Mouse (Mus musculus): Measurements from ENCODE around the gene Grid2. TPM values are rescaled to one million over a fixed set of nuclear protein-coding genes. Genes with fewer than 3 reads are reported as not detected.

Gene Grid2
- polyA plus RNA-seq, 1 experiment from 2014 or later, result 2.1 TPM

DNA sequence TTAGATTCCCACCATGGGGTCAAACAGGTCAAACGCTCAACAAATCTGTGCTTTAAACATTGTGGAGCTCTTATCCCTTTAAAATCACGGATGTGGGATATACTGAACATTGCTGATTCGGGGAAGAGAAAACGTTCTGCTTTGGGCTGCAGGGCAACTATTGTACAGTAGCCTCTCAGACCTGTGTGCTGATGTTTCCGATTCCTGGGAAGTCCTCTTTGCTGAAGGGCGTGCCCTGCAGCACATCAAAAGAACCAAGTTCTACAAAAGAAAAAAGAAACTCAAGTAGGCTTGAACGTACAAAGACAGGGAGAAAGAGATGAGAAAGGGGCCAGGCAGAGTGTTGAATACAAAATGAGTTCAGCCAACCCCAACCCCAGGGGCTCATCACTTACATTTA is 1439.0 kb downstream of the Grid2 start:
- 48% methylated on average over 7 of the region's 7 CpGs for WGBS
- no peak overlapping the region for H3K4me3 ChIP-seq (replicated peaks)
- H3K36me3 ChIP-seq, result no peaks in the 10 kb centered on the region
- H3K4me2 ChIP-seq (replicated peaks), result no peak overlapping the region
- H3K9me3 ChIP-seq (replicated peaks), result no peaks in the 10 kb centered on the region
- ATAC-seq (ENCODE audit: insufficient number of reproducible peaks, low FRiP score, low TSS enrichment, low read depth), result no peak
- no peaks in the 10 kb centered on the region for H3K27me3 ChIP-seq
- H3K27ac ChIP-seq (replicated peaks), result no peak overlapping the region
- H3K4me1 ChIP-seq, result no peaks in the 10 kb centered on the region
- H3K9ac ChIP-seq, result no peak overlapping the region

DNA sequence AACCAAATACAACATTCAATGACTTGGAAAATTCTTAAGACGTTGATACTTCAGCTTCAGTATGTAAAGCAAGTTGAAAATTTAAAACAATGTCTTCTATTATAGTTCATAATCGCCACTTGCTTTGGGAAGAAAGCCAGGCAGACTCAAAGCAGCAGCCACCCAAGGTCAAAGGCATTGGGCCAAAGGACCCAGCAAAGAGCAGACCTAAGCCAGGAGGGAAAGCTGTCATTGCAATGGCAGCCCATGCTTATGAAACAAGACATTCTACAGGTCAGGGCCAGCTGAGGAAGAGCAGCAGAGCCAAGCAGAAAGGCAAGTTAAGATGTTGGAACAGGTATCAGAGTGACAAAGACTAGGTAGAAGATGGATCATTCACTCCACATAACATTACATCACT is 1448.0 kb downstream of the Grid2 start:
- H3K4me2 ChIP-seq (replicated peaks), result no peak overlapping the region

DNA sequence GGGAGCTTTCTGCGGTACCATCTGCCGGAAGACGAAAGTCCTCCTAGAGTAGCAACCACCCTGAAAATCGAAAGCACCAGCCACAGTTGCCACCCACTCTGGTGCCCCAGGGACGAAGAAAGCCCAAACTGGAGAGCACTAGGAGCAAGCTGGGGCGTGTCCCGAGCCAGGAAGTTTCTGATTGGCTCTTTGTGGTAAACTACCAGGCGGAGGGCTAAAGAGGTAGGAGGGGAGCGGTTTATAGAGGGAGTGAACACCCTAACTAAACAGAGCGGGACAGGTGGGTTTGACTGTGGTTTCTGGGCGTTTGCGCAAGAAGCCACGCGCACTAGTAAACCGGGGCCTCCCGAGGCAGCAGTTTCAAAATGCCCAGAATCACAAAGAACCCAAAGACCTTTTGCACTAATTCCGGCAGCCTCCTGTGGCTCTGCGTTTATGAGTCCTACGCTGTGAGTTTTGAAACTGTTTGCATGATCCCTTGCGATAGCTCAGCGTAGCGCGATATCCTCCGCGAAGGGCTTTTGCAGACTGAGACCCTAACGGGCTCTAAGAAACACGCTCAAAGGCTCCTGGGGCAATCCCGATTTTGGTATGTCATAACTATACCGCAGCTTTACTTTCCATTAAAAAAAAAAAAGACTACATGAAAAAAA is 1472.2 kb downstream of the Grid2 start:
- no peaks in the 10 kb centered on the region for H3K36me3 ChIP-seq
- peak overlapping the region; percentile 42 for H3K4me3 ChIP-seq (replicated peaks)
- ATAC-seq (ENCODE audit: insufficient number of reproducible peaks, low FRiP score, low TSS enrichment, low read depth), result no peak
- peak overlapping the region; percentile 80 for H3K4me2 ChIP-seq (replicated peaks)
- peaks cover 28% of the 10 kb centered on the region for H3K4me1 ChIP-seq
- H3K9me3 ChIP-seq (replicated peaks), result no peaks in the 10 kb centered on the region
- no peak overlapping the region for H3K27ac ChIP-seq (replicated peaks)
- WGBS, result under 1% methylated on average over 29 of the region's 29 CpGs
- peaks cover 60% of the 10 kb centered on the region for H3K27me3 ChIP-seq
- H3K9ac ChIP-seq, result no peak overlapping the region

More for the DNA sequence above, 1448.0 kb downstream of the Grid2 start:
- no peaks in the 10 kb centered on the region for H3K27me3 ChIP-seq
- no peaks in the 10 kb centered on the region for H3K4me1 ChIP-seq
- 74% methylated on average over 2 of the region's 2 CpGs for WGBS
- no peaks in the 10 kb centered on the region for H3K36me3 ChIP-seq
- no peaks in the 10 kb centered on the region for H3K9me3 ChIP-seq (replicated peaks)
- no peak overlapping the region for H3K27ac ChIP-seq (replicated peaks)
- ATAC-seq (ENCODE audit: insufficient number of reproducible peaks, low FRiP score, low TSS enrichment, low read depth), result no peak
- H3K9ac ChIP-seq, result no peak overlapping the region
- H3K4me3 ChIP-seq (replicated peaks), result no peak overlapping the region

DNA sequence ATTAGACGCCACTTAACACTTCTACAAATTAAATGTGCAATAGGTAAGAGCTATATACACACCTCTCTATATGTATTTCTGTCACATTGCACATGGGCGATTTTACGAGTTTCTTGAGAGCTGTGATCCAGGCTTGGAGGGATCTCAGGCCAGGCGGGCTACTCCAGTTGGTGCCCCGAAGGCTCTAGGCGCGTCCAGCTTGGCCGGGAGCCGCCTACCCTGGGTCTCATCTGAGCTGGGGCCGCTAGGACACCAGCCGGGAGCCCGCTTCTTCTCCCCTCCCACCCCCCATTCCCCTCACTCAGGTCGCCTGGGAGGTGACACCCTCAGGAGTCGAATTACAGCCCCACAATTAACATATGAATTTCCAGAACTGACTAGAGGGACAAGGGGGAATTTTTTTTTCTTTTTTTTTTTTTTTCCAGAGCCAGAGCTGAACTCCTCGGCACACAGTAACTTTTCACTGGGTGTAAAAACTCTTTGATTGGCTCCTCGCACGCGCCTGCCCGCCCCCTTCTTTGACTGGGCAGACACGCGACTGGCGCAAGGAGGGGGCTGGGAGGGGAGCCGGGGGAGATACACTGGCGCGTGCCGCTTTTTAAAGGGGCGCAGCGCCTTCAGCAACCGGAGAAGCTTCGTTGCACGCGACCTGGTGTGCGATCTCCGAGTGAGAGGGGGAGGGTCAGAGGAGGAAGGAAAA is 1473.0 kb downstream of the Grid2 start, which contains the start of gene Atoh1:
Atoh1 (plus strand) TSS at position 627 of the 700 bp plus-strand sequence.
- under 1% methylated on average over 34 of the region's 34 CpGs for WGBS
- H3K9ac ChIP-seq, result no peak within 1 kb of the TSS

DNA sequence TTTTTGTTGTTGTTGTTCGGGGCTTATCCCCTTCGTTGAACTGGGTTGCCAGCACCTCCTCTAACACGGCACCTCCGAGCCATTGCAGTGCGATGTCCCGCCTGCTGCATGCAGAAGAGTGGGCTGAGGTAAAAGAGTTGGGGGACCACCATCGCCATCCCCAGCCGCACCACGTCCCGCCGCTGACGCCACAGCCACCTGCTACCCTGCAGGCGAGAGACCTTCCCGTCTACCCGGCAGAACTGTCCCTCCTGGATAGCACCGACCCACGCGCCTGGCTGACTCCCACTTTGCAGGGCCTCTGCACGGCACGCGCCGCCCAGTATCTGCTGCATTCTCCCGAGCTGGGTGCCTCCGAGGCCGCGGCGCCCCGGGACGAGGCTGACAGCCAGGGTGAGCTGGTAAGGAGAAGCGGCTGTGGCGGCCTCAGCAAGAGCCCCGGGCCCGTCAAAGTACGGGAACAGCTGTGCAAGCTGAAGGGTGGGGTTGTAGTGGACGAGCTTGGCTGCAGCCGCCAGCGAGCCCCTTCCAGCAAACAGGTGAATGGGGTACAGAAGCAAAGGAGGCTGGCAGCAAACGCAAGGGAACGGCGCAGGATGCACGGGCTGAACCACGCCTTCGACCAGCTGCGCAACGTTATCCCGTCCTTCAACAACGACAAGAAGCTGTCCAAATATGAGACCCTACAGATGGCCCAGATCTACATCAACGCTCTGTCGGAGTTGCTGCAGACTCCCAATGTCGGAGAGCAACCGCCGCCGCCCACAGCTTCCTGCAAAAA is 1473.7 kb downstream of the Grid2 start:
- no peak for ATAC-seq (ENCODE audit: insufficient number of reproducible peaks, low FRiP score, low TSS enrichment, low read depth)
- Histone ChIP-seq H3K4me3 (replicated peaks) (peak overlapping the region; percentile 42), H3K36me3 (no peaks in the 10 kb centered on the region), H3K9ac (no peak overlapping the region), H3K27ac (replicated peaks) (no peak overlapping the region), H3K4me2 (replicated peaks) (peak overlapping the region; percentile 80), H3K4me1 (peaks cover 34% of the 10 kb centered on the region), H3K9me3 (replicated peaks) (no peaks in the 10 kb centered on the region), H3K27me3 (peaks cover 73% of the 10 kb centered on the region)
- under 1% methylated on average over 53 of the region's 53 CpGs for WGBS

More for the DNA sequence above, 1473.0 kb downstream of the Grid2 start, which contains the start of gene Atoh1:
- Histone ChIP-seq H3K27ac (replicated peaks) (no peak within 1 kb of the TSS), H3K4me1 (peaks cover 28% of the 10 kb centered on the region), H3K9me3 (replicated peaks) (no peaks in the 10 kb centered on the region), H3K4me3 (replicated peaks) (peak within 1 kb of the TSS; percentile 42), H3K36me3 (no peaks in the 10 kb centered on the region), H3K4me2 (replicated peaks) (peak within 1 kb of the TSS; percentile 80), H3K27me3 (peaks cover 66% of the 10 kb centered on the region)
- no peak; the same call in none of the 2 replicates for ATAC-seq (ENCODE audit: insufficient number of reproducible peaks, low FRiP score, low TSS enrichment, low read depth)

DNA sequence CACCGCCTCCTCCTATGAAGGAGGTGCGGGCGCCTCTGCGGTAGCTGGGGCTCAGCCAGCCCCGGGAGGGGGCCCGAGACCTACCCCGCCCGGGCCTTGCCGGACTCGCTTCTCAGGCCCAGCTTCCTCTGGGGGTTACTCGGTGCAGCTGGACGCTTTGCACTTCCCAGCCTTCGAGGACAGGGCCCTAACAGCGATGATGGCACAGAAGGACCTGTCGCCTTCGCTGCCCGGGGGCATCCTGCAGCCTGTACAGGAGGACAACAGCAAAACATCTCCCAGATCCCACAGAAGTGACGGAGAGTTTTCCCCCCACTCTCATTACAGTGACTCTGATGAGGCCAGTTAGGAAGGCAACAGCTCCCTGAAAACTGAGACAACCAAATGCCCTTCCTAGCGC is 1474.4 kb downstream of the Grid2 start:
- Histone ChIP-seq H3K9ac (no peak overlapping the region), H3K4me3 (replicated peaks) (peak overlapping the region; percentile 42), H3K9me3 (replicated peaks) (no peaks in the 10 kb centered on the region), H3K27ac (replicated peaks) (no peak overlapping the region), H3K4me2 (replicated peaks) (peak overlapping the region; percentile 80), H3K36me3 (no peaks in the 10 kb centered on the region), H3K4me1 (peaks cover 39% of the 10 kb centered on the region), H3K27me3 (peaks cover 79% of the 10 kb centered on the region)
- WGBS, result under 1% methylated on average over 19 of the region's 19 CpGs
- no peak for ATAC-seq (ENCODE audit: insufficient number of reproducible peaks, low FRiP score, low TSS enrichment, low read depth)

DNA sequence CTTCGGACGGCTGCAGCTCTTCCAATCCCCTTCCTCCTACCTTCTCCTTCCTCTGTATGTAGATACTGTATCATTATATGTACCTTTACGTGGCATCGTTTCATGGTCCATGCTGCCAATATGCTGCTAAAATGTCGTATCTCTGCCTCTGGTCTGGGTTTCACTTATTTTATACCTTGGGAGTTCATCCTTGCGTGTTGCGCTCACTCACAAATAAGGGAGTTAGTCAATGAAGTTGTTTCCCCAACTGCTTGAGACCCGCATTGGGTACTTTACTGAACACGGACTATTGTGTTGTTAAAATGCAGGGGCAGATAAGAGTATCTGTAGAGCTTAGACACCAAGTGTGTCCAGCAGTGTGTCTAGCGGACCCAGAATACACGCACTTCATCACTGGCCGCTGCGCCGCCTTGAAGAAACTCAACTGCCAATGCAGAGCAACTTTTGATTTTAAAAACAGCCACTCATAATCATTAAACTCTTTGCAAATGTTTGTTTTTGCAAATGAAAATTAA is 1474.9 kb downstream of the Grid2 start:
- H3K27ac ChIP-seq (replicated peaks), result no peak overlapping the region
- H3K4me2 ChIP-seq (replicated peaks), result no peak overlapping the region
- H3K9ac ChIP-seq, result no peak overlapping the region
- H3K4me3 ChIP-seq (replicated peaks), result no peak overlapping the region; the same call in 1 of the 2 replicates
- WGBS, result 4% methylated on average over 14 of the region's 14 CpGs
- H3K4me1 ChIP-seq, result peaks cover 39% of the 10 kb centered on the region
- H3K27me3 ChIP-seq, result peaks cover 85% of the 10 kb centered on the region
- ATAC-seq (ENCODE audit: insufficient number of reproducible peaks, low FRiP score, low TSS enrichment, low read depth), result no peak
- H3K36me3 ChIP-seq, result no peaks in the 10 kb centered on the region
- no peaks in the 10 kb centered on the region for H3K9me3 ChIP-seq (replicated peaks)

DNA sequence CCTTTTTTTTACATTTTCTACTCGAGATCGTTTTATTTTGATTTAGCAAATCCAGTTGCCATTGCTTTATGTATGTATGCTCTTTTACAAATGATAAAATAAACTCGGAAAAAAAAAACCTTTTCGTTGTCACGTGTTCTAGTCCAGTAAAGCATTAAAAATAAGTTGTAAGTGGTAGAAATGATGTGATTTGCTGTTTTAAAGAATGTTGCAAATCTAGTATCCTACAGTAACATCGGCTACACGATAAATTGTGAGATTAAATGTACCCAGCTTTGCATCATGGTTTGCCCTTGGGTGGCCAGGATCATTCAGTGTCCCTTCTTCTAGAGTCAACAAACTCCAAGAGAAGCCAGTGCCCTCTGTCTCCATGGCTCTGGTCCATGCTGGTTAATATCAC is 1475.5 kb downstream of the Grid2 start:
- H3K36me3 ChIP-seq, result no peaks in the 10 kb centered on the region
- H3K9me3 ChIP-seq (replicated peaks), result no peaks in the 10 kb centered on the region
- no peak overlapping the region for H3K27ac ChIP-seq (replicated peaks)
- H3K4me1 ChIP-seq, result peaks cover 39% of the 10 kb centered on the region
- H3K9ac ChIP-seq, result no peak overlapping the region
- no peak overlapping the region for H3K4me3 ChIP-seq (replicated peaks)
- WGBS, result 7% methylated on average over 7 of the region's 7 CpGs
- peaks cover 88% of the 10 kb centered on the region for H3K27me3 ChIP-seq
- ATAC-seq (ENCODE audit: insufficient number of reproducible peaks, low FRiP score, low TSS enrichment, low read depth), result no peak
- no peak overlapping the region for H3K4me2 ChIP-seq (replicated peaks)

DNA sequence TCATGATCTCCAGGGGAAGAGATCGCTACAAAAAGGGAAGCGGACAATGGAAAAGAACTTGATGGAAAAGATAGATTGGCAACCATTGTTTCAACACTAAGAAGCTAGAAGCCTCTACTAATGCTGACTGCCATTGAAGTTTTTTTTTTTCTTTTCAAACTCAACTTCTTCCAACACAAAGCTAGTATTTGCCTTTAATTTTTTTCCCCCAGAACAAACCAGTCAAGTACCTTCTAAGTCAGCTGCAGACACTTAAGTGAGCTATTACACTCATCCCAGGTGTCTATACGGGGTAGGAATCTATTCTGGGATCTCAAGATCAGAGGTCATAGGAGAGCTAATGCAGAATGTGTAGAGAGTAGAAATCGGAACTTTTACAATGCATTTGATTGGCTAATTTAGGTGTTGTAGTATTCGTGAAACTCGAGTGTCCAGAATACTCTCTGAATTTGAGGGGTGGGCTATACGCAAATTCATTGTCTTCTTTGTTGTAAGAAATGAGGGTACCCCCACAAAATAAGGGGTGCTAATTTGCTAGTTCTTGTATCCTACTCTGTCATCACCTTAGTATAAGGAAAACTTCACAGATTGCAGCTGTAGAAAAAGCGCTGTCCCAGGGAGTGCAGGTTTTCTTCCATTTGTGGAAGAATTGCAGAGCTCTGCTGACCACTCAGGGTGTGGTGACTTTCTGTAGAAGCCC is 1476.1 kb downstream of the Grid2 start:
- Histone ChIP-seq H3K27me3 (peaks cover 91% of the 10 kb centered on the region), H3K27ac (replicated peaks) (no peak overlapping the region), H3K4me1 (peaks cover 39% of the 10 kb centered on the region), H3K9ac (no peak overlapping the region), H3K4me2 (replicated peaks) (no peak overlapping the region), H3K4me3 (replicated peaks) (no peak overlapping the region), H3K9me3 (replicated peaks) (no peaks in the 10 kb centered on the region), H3K36me3 (no peaks in the 10 kb centered on the region)
- 5% methylated on average over 8 of the region's 8 CpGs for WGBS
- ATAC-seq (ENCODE audit: insufficient number of reproducible peaks, low FRiP score, low TSS enrichment, low read depth), result no peak

DNA sequence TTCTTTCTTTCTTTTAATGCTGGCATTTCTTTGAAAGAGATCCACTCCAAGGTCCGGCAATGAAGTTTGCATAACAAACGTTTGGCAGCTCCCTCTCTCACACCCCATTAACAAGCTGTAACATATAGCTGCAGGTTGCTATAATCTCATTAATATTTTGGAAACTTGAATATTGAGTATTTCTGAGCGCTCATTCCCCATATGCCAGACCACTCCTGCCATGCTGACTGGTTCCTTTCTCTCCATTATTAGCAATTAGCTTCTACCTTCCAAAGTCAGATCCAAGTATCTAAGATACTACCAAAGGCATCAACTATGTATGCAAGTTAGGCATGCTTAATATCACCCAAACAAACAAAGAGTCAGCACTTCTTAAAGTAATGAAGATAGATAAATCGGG is 1477.6 kb downstream of the Grid2 start:
- 2% methylated on average over 4 of the region's 4 CpGs for WGBS
- H3K4me2 ChIP-seq (replicated peaks), result no peak overlapping the region

More for the DNA sequence above, 1477.6 kb downstream of the Grid2 start:
- Histone ChIP-seq H3K9me3 (replicated peaks) (no peaks in the 10 kb centered on the region), H3K36me3 (no peaks in the 10 kb centered on the region), H3K4me3 (replicated peaks) (no peak overlapping the region), H3K4me1 (peaks cover 29% of the 10 kb centered on the region), H3K27ac (replicated peaks) (no peak overlapping the region), H3K9ac (no peak overlapping the region), H3K27me3 (peaks cover 76% of the 10 kb centered on the region)
- ATAC-seq (ENCODE audit: insufficient number of reproducible peaks, low FRiP score, low TSS enrichment, low read depth), result no peak
